Mouse (Mus musculus) liver, adult (tissue): ENCODE measurements around the gene Pbp2.

ENCODE experiments used
- GATA4 ChIP-seq: IDR thresholded peaks from 2 replicates; pipeline ENCODE4 v1.6.1; 2014; ENCODE audit warnings: mild to moderate bottlenecking, low read length; ENCODE audit not compliant: insufficient replicate concordance

Pbp2 gene

DNA sequence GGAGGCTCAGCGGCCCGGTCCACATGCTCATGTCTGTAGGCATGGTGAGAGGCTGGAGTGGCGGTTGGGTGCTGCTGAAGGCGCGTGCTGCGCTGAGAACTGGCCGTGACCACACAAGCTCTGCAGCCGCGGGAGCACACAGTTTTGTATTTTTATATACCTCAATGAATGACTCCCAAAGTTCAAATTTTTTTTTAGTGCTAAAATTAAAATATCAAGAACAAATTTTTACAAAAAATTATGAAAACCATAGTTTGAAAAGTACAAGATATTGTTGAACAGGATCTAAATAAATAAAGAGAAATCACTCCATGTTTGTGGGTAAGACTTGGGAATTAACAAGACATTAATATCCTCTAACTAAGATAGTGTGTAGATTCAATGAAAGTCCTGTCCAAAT, at the start of gene Pbp2:
Gene Pbp2 (minus strand): TSS at position 101 of the 400 bp plus-strand sequence.
- TF ChIP-seq GATA4 = no peak

GRCm38 (mm10) chr6:135354953-135355352, 44.7 kb upstream of the Pbp2 start:
- no peak for TF ChIP-seq GATA4

GRCm38 (mm10) chr6:135352537-135352936, 42.3 kb upstream of the Pbp2 start:
- no peak for TF ChIP-seq GATA4

DNA sequence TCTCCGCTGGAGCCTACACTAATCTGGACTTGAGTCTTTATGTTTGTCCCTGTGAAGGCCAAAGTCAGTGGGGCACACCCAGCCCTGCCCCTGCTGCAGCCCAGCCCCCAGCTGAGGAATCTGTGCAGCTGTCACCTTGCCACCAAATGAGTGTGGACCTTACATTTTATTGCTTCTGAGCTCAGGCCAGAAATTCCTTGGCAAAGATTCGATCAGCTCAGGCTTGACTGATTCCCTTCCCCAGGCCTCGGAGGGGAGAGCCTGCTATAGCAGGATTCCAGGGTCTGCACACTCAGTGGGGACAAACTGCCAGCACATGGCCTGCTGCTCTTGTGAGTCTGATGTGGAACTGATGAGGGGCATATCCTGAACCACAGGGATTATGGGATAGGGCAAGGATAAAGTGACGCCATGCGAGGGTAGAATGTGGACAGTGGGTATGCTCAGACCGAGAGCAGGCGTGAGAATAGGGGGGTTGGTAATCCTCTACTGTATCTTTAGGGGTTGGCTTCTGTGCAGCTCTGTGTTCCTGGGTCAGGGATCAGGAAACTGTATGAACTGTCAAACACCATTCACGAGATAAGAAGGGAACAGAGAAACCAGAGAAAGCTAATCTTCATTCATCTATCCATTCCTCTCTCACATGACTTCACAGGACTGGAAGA, 41.6 kb upstream of the Pbp2 start:
- no peak for TF ChIP-seq GATA4

GRCm38 (mm10) chr6:135341076-135341378, 30.8 kb upstream of the Pbp2 start:
- no peak for TF ChIP-seq GATA4

DNA sequence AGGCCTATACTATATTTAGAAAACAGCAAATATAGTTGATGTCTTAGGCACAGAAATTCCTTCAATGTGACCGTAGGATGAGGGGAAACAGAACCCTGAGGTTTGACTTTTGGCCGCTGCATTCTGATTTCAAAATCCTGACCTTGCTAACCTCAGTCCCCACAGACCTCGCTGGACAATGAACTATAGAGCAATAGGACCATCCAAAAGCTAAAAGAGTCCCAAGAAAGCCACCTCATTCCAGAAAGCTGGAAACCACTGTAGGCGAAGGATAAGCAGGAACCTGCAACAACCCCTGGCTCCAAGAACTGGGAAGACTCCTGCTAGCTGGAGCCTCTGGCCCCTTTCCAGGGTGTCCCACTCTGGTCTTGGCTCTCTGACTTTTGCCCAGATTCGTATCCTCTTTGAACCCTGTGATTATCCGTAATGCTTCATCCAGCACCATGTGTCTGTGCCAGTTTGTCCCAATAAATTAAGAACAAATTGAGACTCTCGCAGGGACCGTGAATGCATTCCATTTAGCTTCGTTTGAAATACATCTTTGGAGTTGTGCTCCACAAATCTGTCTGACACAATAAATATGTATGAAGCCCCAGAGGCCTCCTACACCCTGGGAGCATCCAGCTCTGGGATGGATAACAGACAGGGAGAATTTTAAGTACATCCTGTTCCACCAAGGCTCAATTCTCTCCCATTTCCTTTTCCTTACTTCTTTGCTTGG, 30.3 kb upstream of the Pbp2 start:
- no peak for TF ChIP-seq GATA4

DNA sequence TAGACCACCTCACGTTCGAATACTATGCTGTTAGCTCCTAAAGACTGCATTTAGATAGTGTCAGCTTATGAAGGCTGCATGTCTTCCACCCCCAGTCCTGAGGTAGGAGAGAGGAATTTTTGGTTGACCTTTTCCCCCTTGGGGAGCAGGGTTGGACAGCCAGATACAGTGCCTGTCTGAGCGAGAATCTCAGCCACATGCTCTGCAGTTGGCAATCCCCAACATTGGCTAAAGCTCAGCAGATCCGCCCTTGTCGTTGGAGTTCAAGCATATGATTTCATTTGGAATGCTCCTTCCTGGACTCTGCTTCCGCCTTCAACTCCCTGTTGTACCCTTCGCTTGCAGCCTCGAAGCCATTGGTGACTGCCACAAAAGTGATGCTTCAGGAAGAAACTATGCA, 26.2 kb upstream of the Pbp2 start:
- no peak for TF ChIP-seq GATA4

- TF ChIP-seq GATA4 = no peak
Measured at GRCm38 (mm10) chr6:135333994-135334651, 23.9 kb upstream of the Pbp2 start.

DNA sequence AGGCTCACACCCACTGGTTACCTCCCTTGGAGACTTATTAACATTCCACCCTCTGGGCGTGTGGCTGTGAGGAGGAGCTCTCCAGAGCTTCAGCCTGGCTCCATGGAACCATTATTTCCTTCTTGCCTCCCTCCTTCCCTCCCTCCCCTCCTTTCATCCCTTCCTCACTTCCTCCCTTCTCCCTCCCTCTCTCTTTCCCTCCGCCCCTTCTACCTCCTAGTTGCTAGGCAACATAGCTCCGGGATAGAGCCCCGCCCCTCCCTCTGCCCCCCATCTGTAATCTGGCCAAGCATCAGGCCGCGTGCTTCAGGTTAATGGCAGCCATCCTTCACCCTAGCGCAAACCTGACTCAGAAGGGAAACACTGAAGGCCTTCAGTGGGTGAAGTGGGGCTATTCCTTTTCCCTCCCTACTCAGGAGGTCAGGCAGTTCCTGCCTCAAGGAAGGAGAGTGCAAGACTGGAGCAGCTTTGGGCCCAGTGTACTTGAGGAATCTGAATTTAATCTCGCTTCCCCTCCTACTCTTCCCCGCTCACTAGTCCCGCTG, 22.6 kb upstream of the Pbp2 start:
- no peak for TF ChIP-seq GATA4

GRCm38 (mm10) chr6:135331916-135332315, 21.7 kb upstream of the Pbp2 start:
- TF ChIP-seq GATA4 = no peak

- TF ChIP-seq GATA4 = no peak
Measured at GRCm38 (mm10) chr6:135326847-135327246, 16.6 kb upstream of the Pbp2 start.

DNA sequence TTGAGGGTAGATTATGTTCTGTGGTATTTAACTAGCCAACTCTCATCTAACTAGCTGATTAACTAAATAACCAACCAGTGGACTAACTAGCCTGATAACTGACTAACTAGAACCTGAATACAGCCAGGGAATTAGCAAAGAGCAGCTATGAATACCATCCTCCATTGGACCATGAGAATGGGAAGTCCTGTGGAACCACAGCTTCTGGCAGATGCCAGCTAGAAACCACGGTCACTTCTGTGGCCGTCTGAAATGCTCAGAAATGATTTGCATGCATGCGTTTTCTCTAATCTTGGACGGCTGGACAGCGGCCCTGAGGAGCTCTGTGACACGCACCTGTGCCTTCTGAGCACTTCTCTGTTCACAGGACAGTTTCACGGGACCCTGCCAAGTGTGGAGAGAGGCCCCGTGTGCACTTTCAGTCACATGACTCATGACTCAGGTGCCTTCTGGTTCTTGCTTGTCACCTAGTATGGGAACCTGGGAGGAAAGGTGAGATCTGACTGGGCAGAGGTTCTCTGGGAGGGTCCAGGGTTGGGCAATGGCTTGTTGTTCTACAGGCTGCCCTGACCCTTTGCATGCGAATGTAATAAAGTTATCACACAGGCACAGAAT, 14.6 kb upstream of the Pbp2 start:
- no peak for TF ChIP-seq GATA4

DNA sequence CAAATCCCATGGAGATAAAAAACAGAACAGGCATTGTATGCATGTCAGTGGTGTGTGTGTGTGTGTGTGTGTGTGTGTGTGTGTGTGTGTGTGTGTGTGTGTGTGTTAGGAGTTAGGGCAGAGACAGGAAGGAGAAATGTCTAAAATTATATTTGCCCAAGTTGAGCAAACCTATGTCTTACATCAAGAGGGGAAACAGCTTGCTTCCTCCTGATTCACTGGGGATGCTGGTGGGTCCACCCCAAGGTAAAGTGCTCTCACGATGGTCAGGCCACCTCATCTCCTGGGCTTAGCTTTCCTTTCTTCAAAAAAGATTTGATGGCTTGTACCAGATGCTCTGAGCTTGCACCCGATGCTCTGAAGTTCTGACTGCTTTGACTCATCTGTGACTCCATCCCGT, 13.9 kb upstream of the Pbp2 start:
- TF ChIP-seq GATA4 = no peak

GRCm38 (mm10) chr6:135323311-135323982, 13.2 kb upstream of the Pbp2 start:
- TF ChIP-seq GATA4 = no peak

- no peak for TF ChIP-seq GATA4
Measured at GRCm38 (mm10) chr6:135322749-135323148, 12.5 kb upstream of the Pbp2 start.
